ENCODE assay signal across 11 mouse cellular contexts in genomic region chr10:117144628-117145027, GRCm38 (mm10). TPM values are rescaled to one million over a fixed set of nuclear protein-coding genes. Genes with fewer than 3 reads are reported as not detected.
DNase-seq lines count a peak whose midpoint lies in the region; ATAC-seq lines count a peak whose summit lies in the region.
"Had no signal": no experiment of that assay in that cellular context is flagged by ENCODE, and none has a peak within 500 bp of the region (broad histone marks: within the 10 kb centered on the region; RNA-seq: fewer than 3 reads in every experiment).

No protein-coding gene starts in this region.

- no peak overlapping the region; the same call in 1 of the 2 replicates for H3K27ac ChIP-seq in embryonic facial prominence, embryonic 14.5 days (replicated peaks; ENCODE audit: low read depth, low read length)
- H3K27ac ChIP-seq in embryonic facial prominence, embryonic 10.5 days (replicated peaks), result no peak overlapping the region
- peak overlapping the region; percentile 6; the same call in 1 of the 2 replicates for H3K27ac ChIP-seq in hindbrain, embryonic 13.5 days
- no peak overlapping the region for H3K27ac ChIP-seq in hindbrain, embryonic 16.5 days (ENCODE audit: low read depth, low read length)
- no peak overlapping the region for H3K27ac ChIP-seq in midbrain, embryonic 11.5 days (ENCODE audit: low read depth, low read length)
- no peak overlapping the region for H3K27ac ChIP-seq in midbrain, embryonic 14.5 days (replicated peaks; ENCODE audit: low read depth, low read length)
- H3K27ac ChIP-seq: hindbrain, postnatal 0 days; limb, embryonic 15.5 days had no signal

- no peak for DNase-seq in embryonic facial prominence, embryonic 14.5 days (ENCODE audit: low spot score)
- no peak for DNase-seq in embryonic facial prominence, embryonic 10.5 days (ENCODE audit: low spot score)
- DNase-seq in midbrain, embryonic 11.5 days (ENCODE audit: low spot score, missing footprints), result peak; percentile 65
- no peak for DNase-seq in midbrain, embryonic 14.5 days
- DNase-seq in cerebellum, adult 8-10 months, result no peak
- no peak for DNase-seq in left cerebral cortex, adult 18-20 months (ENCODE audit: low spot score in 2 of 2)

- no peaks in the 10 kb centered on the region for H3K27me3 ChIP-seq in embryonic facial prominence, embryonic 14.5 days (replicated peaks; ENCODE audit: control insufficient read depth, insufficient read depth, low read length)
- no peaks in the 10 kb centered on the region; the same call in 1 of the 2 replicates for H3K27me3 ChIP-seq in embryonic facial prominence, embryonic 10.5 days (replicated peaks; ENCODE audit: low read depth, poor library complexity, severe bottlenecking)
- H3K27me3 ChIP-seq in hindbrain, embryonic 13.5 days, result 0 out of 2 replicates have a peak, but pooled peaks cover 3% of the 10 kb centered on the region
- H3K27me3 ChIP-seq in hindbrain, embryonic 16.5 days (replicated peaks; ENCODE audit: control insufficient read depth, insufficient read depth, low read length), result no peaks in the 10 kb centered on the region; the same call in 1 of the 2 replicates
- peaks cover 1% of the 10 kb centered on the region; the same call in 1 of the 2 replicates for H3K27me3 ChIP-seq in midbrain, embryonic 11.5 days (ENCODE audit: control insufficient read depth, insufficient read depth, low read length)
- H3K27me3 ChIP-seq in midbrain, embryonic 14.5 days (ENCODE audit: control insufficient read depth, insufficient read depth, low read length), result no peaks in the 10 kb centered on the region
- H3K27me3 ChIP-seq: limb, embryonic 15.5 days had no signal

- no peaks in the 10 kb centered on the region for H3K9me3 ChIP-seq in embryonic facial prominence, embryonic 14.5 days (ENCODE audit: control insufficient read depth, low read length)
- H3K9me3 ChIP-seq in embryonic facial prominence, embryonic 10.5 days, result no peaks in the 10 kb centered on the region
- no peaks in the 10 kb centered on the region for H3K9me3 ChIP-seq in hindbrain, embryonic 13.5 days
- H3K9me3 ChIP-seq in hindbrain, embryonic 16.5 days (ENCODE audit: control insufficient read depth, low read length), result no peaks in the 10 kb centered on the region
- no peaks in the 10 kb centered on the region for H3K9me3 ChIP-seq in midbrain, embryonic 11.5 days (ENCODE audit: control insufficient read depth, low read length)
- H3K9me3 ChIP-seq in midbrain, embryonic 14.5 days (ENCODE audit: control insufficient read depth, low read length), result no peaks in the 10 kb centered on the region
- H3K9me3 ChIP-seq: limb, embryonic 15.5 days had no signal

- 0 out of 2 replicates have a peak overlapping the region, but pooled peaks have one; percentile 10 for H3K4me2 ChIP-seq in embryonic facial prominence, embryonic 14.5 days (ENCODE audit: low read depth, low read length)
- no peak overlapping the region for H3K4me2 ChIP-seq in hindbrain, embryonic 13.5 days
- H3K4me2 ChIP-seq in hindbrain, embryonic 16.5 days (ENCODE audit: low read length), result no peak overlapping the region
- no peak overlapping the region for H3K4me2 ChIP-seq in midbrain, embryonic 11.5 days
- no peak overlapping the region for H3K4me2 ChIP-seq in midbrain, embryonic 14.5 days (ENCODE audit: low read length)
- H3K4me2 ChIP-seq: limb, embryonic 15.5 days had no signal

- H3K4me1 ChIP-seq in embryonic facial prominence, embryonic 14.5 days (ENCODE audit: control insufficient read depth, insufficient read depth, low read length), result peaks cover 16% of the 10 kb centered on the region
- H3K4me1 ChIP-seq in embryonic facial prominence, embryonic 10.5 days, result peaks cover 31% of the 10 kb centered on the region
- peaks cover 39% of the 10 kb centered on the region for H3K4me1 ChIP-seq in hindbrain, embryonic 13.5 days (replicated peaks)
- H3K4me1 ChIP-seq in hindbrain, embryonic 16.5 days (ENCODE audit: control insufficient read depth, insufficient read depth, low read depth, low read length), result peaks cover 17% of the 10 kb centered on the region
- H3K4me1 ChIP-seq in midbrain, embryonic 11.5 days (ENCODE audit: control insufficient read depth, insufficient read depth, low read length), result peaks cover 14% of the 10 kb centered on the region
- H3K4me1 ChIP-seq in midbrain, embryonic 14.5 days (ENCODE audit: control insufficient read depth, insufficient read depth, low read length), result no peaks in the 10 kb centered on the region

- no peak for ATAC-seq in embryonic facial prominence, embryonic 14.5 days (ENCODE audit: low read depth)
- ATAC-seq in hindbrain, embryonic 13.5 days (ENCODE audit: low FRiP score), result no peak
- ATAC-seq in hindbrain, embryonic 16.5 days, result no peak
- no peak for ATAC-seq in midbrain, embryonic 11.5 days (ENCODE audit: low FRiP score)
- ATAC-seq in midbrain, embryonic 14.5 days (ENCODE audit: low FRiP score, low TSS enrichment), result no peak
- ATAC-seq: hindbrain, postnatal 0 days; midbrain, embryonic 16.5 days had no signal

- 61% methylated on average over 6 of the region's 6 CpGs for WGBS in embryonic facial prominence, embryonic 14.5 days
- 83% methylated on average over 6 of the region's 6 CpGs for WGBS in embryonic facial prominence, embryonic 10.5 days
- WGBS in hindbrain, embryonic 13.5 days, result 67% methylated on average over 6 of the region's 6 CpGs
- WGBS in hindbrain, embryonic 16.5 days, result 69% methylated on average over 6 of the region's 6 CpGs
- 87% methylated on average over 6 of the region's 6 CpGs for WGBS in midbrain, embryonic 11.5 days
- 79% methylated on average over 6 of the region's 6 CpGs for WGBS in midbrain, embryonic 14.5 days

- H3K4me3 ChIP-seq in embryonic facial prominence, embryonic 14.5 days (ENCODE audit: low read depth, low read length), result no peak overlapping the region
- no peak overlapping the region for H3K4me3 ChIP-seq in embryonic facial prominence, embryonic 10.5 days
- no peak overlapping the region for H3K4me3 ChIP-seq in hindbrain, embryonic 13.5 days
- no peak overlapping the region for H3K4me3 ChIP-seq in hindbrain, embryonic 16.5 days (ENCODE audit: low read length)
- H3K4me3 ChIP-seq in midbrain, embryonic 11.5 days (ENCODE audit: low read depth, low read length), result no peak overlapping the region
- no peak overlapping the region for H3K4me3 ChIP-seq in midbrain, embryonic 14.5 days (replicated peaks; ENCODE audit: low read depth, low read length)
- H3K4me3 ChIP-seq: limb, embryonic 15.5 days had no signal

- no peak overlapping the region for H3K9ac ChIP-seq in embryonic facial prominence, embryonic 14.5 days (ENCODE audit: low read depth, low read length)
- no peak overlapping the region for H3K9ac ChIP-seq in hindbrain, embryonic 13.5 days
- no peak overlapping the region for H3K9ac ChIP-seq in hindbrain, embryonic 16.5 days (ENCODE audit: low read depth, low read length)
- no peak overlapping the region for H3K9ac ChIP-seq in midbrain, embryonic 11.5 days (ENCODE audit: low read length)
- no peak overlapping the region for H3K9ac ChIP-seq in midbrain, embryonic 14.5 days (replicated peaks; ENCODE audit: low read length)
- H3K9ac ChIP-seq: limb, embryonic 15.5 days had no signal

- no peaks in the 10 kb centered on the region for H3K36me3 ChIP-seq in embryonic facial prominence, embryonic 14.5 days (ENCODE audit: control insufficient read depth, insufficient read depth, low read length)
- H3K36me3 ChIP-seq in embryonic facial prominence, embryonic 10.5 days (replicated peaks), result no peaks in the 10 kb centered on the region
- H3K36me3 ChIP-seq in hindbrain, embryonic 13.5 days, result no peaks in the 10 kb centered on the region
- no peaks in the 10 kb centered on the region for H3K36me3 ChIP-seq in hindbrain, embryonic 16.5 days (ENCODE audit: control insufficient read depth, insufficient read depth, low read length)
- H3K36me3 ChIP-seq in midbrain, embryonic 11.5 days (ENCODE audit: control insufficient read depth, insufficient read depth, low read length), result no peaks in the 10 kb centered on the region
- no peaks in the 10 kb centered on the region for H3K36me3 ChIP-seq in midbrain, embryonic 14.5 days (ENCODE audit: control insufficient read depth, insufficient read depth, low read length)
- H3K36me3 ChIP-seq: limb, embryonic 15.5 days had no signal

RNA-seq across cellular contexts. Expression of gene Frs2, which starts 3.7 kb away (rescaled TPM):
- polyA plus RNA-seq in embryonic facial prominence, embryonic 14.5 days (2014; fragmentation: Nextera tagmentation; extraction: Ambion mirVana), result 22.6 and 27.6 TPM in 2 replicates
- polyA plus RNA-seq in embryonic facial prominence, embryonic 10.5 days (2016; fragmentation: Nextera tagmentation; extraction: Ambion mirVana), result 20.4 and 21.6 TPM in 2 replicates
- 18.6 and 20.5 TPM in 2 replicates for polyA plus RNA-seq in hindbrain, embryonic 13.5 days (2015; fragmentation: Nextera tagmentation; extraction: Ambion mirVana)
- 16.5 and 22.1 TPM in 2 replicates for polyA plus RNA-seq in hindbrain, embryonic 16.5 days (2015; fragmentation: Nextera tagmentation; extraction: Ambion mirVana)
- 27.1 and 28.5 TPM in 2 replicates for polyA plus RNA-seq in midbrain, embryonic 11.5 days (2014; fragmentation: Nextera tagmentation; extraction: Ambion mirVana)
- 25.4 and 30.3 TPM in 2 replicates for polyA plus RNA-seq in midbrain, embryonic 14.5 days (2014; fragmentation: Nextera tagmentation; extraction: Ambion mirVana)
- 10 to 100 TPM; 34.9 to 36.5 TPM for total RNA-seq in left cerebral cortex, adult 18-20 months (2021)
